Mouse (Mus musculus) myocyte (in vitro differentiated cells): Measurements from ENCODE around the gene Thap7.

Experiments
- CEBPB ChIP-seq: IDR thresholded peaks from 2 replicates; pipeline ENCODE4 v1.6.1; 2011; ENCODE audit warnings: mild to moderate bottlenecking, moderate library complexity; ENCODE audit not compliant: poor library complexity, insufficient read depth, severe bottlenecking
- E2F4 ChIP-seq: IDR thresholded peaks from one replicate; pipeline ENCODE4 v1.6.1; 2011; ENCODE audit warnings: mild to moderate bottlenecking, control low read depth, moderate library complexity; ENCODE audit not compliant: insufficient read depth
- MYOG ChIP-seq, 3 experiments: IDR thresholded peaks; one replicate each; pipeline ENCODE4 v1.6.1; 2011; ENCODE audit warnings: control low read depth in 2 of 3, low read depth in 2 of 3, mild to moderate bottlenecking in 2 of 3; ENCODE audit not compliant: insufficient read length in 2 of 3, control insufficient read depth in 1 of 3, insufficient read depth in 1 of 3
- POLR2A ChIP-seq: IDR thresholded peaks from one replicate; pipeline ENCODE4 v1.6.1; 2011; ENCODE audit warnings: low read depth, mild to moderate bottlenecking, control low read depth, moderate library complexity; ENCODE audit not compliant: insufficient read length
- SRF ChIP-seq: IDR thresholded peaks from one replicate; pipeline ENCODE4 v1.6.1; 2011; ENCODE audit warnings: low read depth; ENCODE audit not compliant: control insufficient read depth, insufficient read length
- TCF12 ChIP-seq: IDR thresholded peaks from one replicate; pipeline ENCODE4 v1.6.1; 2011; ENCODE audit warnings: mild to moderate bottlenecking, control low read depth; ENCODE audit not compliant: poor library complexity, insufficient read depth, severe bottlenecking
- USF1 ChIP-seq: IDR thresholded peaks from one replicate; pipeline ENCODE4 v1.6.1; 2011; ENCODE audit warnings: low read depth, mild to moderate bottlenecking, control low read depth, moderate library complexity

- TF ChIP-seq E2F4 (no peak), POLR2A (no peak), SRF (no peak), USF1 (no peak), TCF12 (no peak), MYOG (IDR thresholded peaks at IDR 0.05; ENCODE audit: control insufficient read depth in 1 of 3, insufficient read depth in 1 of 3, insufficient read length in 2 of 3, low read depth in 2 of 3) (no peak), CEBPB (no peak)
Observed at GRCm38 (mm10) chr16:17576825-17577215, 45.9 kb upstream of the Thap7 start.
